Mouse (Mus musculus): ENCODE data around the gene Pacs2.

- TF ChIP-seq CTCF (IDR thresholded peaks at IDR 0.05; ENCODE audit: control insufficient read depth, insufficient read depth, low read length) (no peak), POLR2A (IDR thresholded peaks at IDR 0.05; ENCODE audit: borderline replicate concordance, control insufficient read depth, low read depth, low read length) (no peak)
These were observed 53.7 kb downstream of the Pacs2 start for GRCm38 (mm10) chr12:113068002-113068401.
